Mouse (Mus musculus) right cerebral cortex, adult 18-20 months (tissue): ENCODE measurements at regions not wholly inside any gene's neighbourhood (a gene's known extent, or its start where the extent isn't known, plus 50 kb on each side); places are given as distances from the start of the nearest gene placed in this dataset.
A peak's percentile ranks its signal among the peaks of the same experiment; 100 is the strongest.

ENCODE experiments used
- DNase-seq: peaks from one replicate; pipeline ENCODE4 v3.0.0; 2022; ENCODE audit warnings: mixed read lengths

DNA sequence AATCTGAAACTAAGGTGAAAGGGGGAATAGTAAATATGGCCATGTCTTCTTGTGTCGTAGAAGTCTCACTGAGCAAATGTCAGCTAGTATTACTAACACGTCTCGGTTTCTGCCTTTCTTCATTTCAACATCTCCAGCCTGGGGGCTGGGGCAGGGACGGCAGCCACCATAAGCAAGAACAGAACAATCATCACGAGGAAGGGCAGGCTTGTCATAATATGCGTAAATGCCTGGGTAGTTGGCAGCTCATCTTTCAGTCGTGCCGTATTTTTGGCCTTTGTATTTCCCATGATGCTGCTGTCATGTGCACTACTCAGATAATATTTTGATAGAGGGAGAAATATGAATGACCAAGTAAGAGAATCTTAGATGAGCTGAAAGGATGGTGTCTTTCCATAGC, 120.5 kb upstream of the Hand2 start:
- DNase-seq: no peak

DNA sequence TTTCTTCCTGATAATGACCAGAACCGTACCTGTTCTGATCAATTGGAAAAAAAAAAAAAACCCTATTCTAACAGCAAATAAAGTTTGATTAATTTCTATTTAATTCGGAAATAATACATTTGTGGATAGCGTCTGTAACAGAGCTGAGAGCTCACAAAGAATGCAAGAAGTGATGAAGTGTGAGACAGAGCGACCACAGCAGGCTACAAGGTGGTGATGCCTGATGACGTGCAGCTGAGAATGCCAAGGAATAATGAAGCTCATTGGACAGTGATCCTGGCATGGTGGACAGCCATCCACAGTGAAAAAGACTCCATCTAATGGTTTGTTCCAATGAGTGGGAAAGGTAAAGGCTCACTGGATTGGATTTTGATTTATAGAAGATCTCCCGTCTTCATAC, 111.2 kb upstream of the Hand2 start:
- no peak for DNase-seq

GRCm38 (mm10) chr8:57213066-57213465, 107.7 kb upstream of the Hand2 start:
- DNase-seq: no peak

DNA sequence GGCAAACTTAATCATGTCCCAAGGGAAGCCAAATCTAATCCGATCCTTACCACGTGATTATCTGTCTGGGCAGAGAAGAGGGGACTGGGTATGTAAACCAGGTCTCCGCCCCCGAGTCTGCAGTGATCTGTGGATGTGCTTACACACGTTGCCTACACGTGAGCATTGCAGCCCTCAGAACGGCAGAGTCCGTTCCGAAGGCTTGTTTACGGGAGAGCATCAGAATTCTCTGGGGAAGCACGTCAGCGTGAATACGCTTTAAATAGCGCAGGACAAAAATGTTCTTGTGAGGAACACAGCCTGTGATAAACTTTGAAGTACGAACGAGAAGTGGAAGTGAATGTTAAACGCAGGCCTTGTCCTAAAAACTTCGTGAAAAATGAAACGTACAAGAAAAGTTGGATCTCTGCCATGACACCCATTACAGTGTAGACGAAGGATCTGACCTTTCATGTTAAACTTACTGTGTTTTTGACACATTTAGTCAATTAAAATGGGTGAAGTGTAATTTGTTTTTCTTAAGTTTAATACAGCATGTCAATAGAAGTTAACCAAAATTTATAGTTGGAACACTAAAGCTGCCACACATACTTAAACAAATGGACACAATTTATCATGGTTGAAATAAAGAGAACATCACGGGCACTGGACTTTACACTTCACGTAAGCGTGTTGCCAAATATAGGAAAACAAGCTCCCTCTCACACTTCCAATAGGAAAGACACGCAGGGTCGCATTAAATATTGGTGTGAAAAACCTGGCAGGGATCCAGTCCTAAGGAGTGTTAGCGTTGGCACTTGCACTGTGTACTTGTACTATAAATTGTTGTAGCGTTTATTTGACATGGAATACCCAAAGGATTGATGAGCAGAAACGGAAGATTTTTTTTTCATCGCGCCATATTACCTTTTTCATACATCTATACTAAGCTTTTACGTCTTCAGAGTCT, 106.5 kb upstream of the Hand2 start:
- peak; percentile 0 for DNase-seq

GRCm38 (mm10) chr8:57230594-57230993, 90.2 kb upstream of the Hand2 start:
- DNase-seq: no peak

DNA sequence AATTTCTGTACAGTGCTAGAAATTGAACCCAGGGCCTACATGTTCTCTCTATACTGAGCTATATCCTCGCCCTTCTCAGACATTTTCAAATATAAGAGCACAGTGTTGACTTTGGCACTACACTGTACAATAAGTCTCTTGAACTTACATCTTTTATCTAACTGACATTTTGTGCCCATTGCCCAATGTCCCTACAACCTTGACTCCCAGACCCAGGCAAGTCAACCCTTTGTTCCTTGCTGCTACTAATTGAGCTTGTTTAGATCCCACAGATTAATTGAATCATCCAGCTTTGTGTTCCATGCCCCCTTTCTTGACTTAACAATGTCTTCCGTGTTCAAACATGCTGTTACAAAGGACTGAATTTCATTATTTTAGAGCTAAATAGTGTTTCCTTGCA, 78.5 kb upstream of the Hand2 start:
- no peak for DNase-seq

DNA sequence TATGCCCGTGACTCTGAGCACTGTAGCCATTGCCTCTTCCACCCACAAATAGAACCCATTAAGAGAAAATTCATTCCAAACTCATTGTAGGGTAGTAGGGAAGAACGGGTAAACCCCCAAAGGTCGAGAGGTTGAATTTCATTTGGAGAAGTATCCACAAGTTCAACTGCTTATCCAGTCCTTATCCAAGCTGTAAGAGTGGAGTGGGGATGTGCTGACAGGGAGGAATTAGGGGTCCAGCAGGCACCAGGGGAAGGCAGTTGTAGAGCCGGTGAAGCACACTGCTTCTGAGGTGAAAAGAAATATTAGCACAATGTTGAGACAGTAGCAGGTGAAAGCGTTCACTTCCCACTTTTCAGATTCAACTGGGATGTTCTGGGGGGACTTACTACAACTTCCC, 71.7 kb upstream of the Hand2 start:
- no peak for DNase-seq
